Mouse (Mus musculus): ENCODE results near the gene Ebf1. TPM values are rescaled to one million over a fixed set of nuclear protein-coding genes. Genes with fewer than 3 reads are reported as not detected.

Gene Ebf1
- total and polyA plus RNA-seq, 3 experiments: 13.8 to 37.0 (median 25.3) TPM

- no peak for DNase-seq
Observed at GRCm38 (mm10) chr11:44954362-44954761, 337.2 kb downstream of the Ebf1 start.

DNA sequence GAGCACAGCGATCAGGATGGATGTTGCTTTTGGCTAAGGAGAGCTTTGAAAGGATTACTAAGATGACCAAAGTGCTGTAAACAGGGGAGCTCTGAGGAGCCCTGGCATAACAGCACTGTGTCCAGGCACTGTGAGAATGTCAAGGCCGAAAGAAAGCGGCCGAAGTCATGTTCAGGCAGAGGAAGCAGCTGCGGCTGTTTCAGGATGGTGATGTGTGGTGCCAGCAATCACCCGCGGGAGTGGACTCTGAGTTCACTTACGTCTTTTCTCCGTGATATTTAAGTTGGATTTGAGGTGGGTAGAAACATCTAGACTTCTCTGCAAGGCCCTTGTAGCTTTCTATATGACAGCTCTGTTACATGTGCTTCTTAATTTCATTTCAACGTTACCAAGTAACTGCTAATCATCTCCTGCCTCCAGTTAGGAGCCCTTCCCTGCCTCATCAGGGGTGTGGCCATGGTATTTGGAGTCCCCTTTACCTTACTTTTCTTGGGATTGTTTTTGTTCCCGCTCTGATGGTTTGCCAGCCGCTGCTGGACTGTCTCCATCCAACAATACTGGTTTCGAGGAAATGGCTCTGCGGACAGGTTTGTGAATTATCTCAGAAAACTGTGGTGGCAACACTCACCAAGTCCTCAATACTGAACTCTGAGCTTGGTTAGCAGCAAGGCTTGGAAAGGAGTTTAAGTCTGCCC, 345.8 kb downstream of the Ebf1 start:
- DNase-seq: peak; percentile 78

GRCm38 (mm10) chr11:44969011-44969410, 351.9 kb downstream of the Ebf1 start:
- no peak for DNase-seq

GRCm38 (mm10) chr11:44974271-44974670, 357.2 kb downstream of the Ebf1 start:
- DNase-seq: no peak

DNA sequence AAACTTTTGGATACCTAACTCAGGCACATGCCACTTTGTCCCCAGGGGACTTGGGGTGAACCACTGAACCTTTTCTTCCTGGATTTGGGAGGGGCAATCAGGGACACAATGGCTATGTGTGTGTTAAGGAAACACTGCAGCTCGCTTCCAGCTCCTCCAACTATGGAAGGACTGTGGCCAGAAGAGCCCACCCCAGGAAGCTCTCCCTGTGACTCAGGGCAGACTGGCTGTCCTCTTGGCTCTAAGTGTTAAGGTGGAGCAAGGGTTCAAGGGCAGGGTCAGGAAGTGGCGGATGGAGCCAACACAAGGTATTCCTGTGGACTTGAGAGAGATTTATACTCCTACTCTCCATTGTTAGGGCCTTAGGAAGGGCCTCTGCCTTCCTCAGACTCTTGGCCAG, 358.0 kb downstream of the Ebf1 start:
- DNase-seq: peak; percentile 75

GRCm38 (mm10) chr11:44976254-44976802, 359.2 kb downstream of the Ebf1 start:
- no peak for DNase-seq

GRCm38 (mm10) chr11:44977921-44978397, 360.8 kb downstream of the Ebf1 start:
- no peak for DNase-seq

DNA sequence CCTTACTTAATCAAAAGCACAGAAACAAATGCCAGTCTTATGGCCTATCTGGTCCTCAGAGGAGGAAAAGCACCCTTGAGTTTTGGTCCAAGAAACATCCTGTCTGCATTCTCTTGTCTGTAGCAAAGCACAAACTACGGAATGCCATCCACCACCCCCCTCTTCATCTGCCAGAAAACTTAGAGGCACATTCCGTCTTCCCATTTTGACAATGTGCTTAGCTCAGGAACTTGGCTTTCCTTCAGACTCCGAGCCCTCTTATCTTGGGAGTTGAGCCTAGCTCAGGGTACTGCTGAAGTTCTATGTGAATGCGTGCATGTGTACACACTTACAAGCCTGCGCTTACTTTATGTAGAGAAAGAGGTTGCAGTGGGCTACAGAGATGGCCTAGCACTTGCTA, 362.3 kb downstream of the Ebf1 start:
- DNase-seq: no peak

DNA sequence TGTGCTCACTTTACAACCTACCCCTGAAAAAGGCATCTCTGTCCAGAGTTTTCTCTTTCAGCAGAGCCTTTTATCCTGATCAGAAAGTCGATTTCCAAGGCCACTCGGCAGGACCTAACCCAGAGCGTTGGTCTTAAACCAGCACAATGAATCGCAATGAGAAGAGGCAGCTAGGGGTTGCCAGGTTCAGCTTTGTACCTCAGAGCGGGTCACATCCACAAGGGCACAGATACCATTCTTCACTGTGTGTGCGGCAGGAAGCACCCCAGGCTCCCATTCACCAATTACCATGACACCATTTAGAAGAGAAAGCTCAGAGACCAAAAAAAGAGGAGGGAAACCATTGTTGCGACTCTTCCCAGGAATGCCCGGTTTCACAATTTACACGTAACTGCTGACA, 365.1 kb downstream of the Ebf1 start:
- DNase-seq: no peak

- no peak for DNase-seq
Observed at GRCm38 (mm10) chr11:44983961-44984360, 366.8 kb downstream of the Ebf1 start.

DNA sequence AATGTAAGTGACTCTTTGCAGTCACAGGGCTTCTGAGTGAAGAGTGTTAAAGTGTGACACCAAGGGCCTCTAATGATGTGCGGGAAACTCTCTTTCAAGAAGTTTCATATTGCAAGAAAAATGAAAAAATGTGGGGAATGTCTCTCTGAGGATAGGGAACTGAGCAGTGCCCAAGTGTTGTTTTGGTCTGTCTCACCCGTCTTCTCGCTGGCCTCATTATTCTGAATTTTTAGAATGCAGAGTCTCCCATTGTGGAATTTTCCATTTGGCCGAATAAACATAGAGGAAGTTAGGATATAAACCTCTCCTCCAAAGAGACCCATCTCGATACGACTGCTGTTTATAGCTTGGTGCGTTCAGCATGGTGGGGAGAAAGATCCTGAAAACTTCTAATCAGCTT, 367.3 kb downstream of the Ebf1 start:
- no peak for DNase-seq

DNA sequence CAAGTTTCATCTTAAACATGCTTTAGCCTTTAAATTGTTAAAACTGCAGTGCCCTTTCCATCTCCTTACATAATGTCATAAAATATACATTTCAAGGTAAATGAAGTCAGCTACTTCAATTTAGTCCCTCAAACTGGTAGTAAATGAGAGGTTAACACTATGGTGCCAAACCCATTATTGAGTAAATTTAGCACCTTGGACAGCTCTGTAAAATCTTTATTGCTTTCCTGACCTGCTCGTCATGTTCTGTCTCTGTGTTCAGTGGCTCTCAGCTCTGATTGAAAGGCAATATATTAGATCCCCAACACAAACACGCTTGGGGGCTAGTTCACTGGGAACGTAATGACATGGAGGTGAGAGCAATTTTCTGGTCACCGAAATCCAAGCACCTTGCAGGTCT, 370.7 kb downstream of the Ebf1 start:
- DNase-seq: no peak

DNA sequence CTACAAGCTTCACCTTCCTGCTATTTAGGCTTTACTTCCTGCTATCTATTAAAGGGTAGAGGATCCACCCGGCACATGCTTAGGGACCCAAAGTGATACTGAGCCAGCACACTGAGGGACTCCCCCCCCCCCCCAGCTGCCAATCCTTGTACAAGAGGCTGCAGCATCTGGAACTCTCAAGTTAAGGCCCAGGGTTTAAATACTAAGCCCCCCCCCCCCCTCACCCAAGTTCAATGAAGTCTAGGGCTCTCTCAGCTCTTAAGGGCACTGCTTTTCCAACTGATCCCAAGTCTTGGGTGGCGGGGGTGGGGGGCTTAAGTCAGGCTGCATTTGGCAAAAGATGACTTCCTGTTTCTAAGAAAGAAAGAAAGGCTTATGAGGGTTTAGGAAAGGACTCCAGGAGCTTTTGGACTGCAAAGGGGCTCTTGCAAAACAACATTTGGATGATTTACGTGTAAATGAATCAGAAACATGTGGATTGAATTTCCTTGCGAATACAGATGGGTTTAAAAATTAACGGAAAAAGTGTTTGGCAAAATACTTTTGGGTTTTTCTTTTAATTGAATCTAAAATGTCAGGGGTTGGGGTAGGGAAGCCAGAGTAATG, 385.7 kb downstream of the Ebf1 start:
- no peak for DNase-seq

DNA sequence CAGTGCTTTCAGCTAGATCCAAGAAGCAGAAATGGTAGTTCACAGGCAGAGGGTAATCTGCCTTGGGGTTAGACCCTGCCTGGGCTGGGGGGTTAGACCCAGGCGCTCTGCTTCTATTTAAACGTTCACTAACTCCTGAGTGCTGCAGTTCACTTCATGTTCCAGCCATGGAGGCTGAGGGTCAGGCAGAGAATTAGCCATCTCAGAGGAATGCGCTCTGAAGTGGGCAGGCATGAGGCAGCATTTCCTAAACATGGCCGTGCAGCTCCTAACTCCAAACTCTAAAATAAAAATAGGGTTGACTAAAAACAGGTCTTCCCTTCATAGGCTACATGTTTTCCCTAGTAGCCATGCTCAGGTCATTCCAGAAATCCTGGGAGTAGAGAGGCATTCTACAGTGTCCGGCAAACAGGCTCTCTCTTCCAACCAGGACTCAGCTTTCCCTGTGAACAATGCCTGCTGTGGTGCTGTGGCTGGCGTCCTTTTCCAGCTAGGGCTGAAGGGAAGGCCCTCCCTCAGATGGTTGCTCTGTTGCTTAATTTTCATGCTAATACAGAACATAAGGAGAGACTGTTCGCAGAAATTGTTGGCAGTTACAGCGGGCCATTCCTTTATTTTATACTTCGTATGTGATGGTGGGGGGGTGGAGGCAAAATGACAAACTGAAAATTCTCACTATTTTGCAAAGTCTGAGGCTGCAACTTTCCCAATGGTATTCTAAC, 386.8 kb downstream of the Ebf1 start:
- no peak for DNase-seq

- no peak for DNase-seq
Observed at GRCm38 (mm10) chr11:45007311-45007710, 390.2 kb downstream of the Ebf1 start.

DNA sequence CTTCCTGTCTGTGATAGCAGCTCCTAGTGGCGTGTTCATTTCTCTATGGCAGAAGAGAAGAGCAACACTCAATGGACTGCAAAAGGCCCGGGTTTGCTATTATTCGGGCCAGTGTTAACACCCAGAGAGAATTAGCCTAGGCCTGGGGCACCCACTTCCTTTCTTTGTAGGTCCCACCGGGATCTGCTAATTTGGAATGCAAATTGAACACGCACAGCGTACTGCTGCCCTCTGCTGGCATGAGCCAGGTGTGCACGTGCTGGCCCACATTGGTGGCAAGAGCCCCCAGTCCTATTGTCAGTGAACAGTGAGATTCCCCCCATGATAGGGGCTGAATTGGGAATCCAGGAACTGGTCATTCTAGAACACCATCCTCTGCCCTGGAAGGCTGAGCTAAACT, 391.0 kb downstream of the Ebf1 start:
- peak; percentile 78 for DNase-seq

- no peak for DNase-seq
Observed at GRCm38 (mm10) chr11:45008760-45009159, 391.6 kb downstream of the Ebf1 start.

DNA sequence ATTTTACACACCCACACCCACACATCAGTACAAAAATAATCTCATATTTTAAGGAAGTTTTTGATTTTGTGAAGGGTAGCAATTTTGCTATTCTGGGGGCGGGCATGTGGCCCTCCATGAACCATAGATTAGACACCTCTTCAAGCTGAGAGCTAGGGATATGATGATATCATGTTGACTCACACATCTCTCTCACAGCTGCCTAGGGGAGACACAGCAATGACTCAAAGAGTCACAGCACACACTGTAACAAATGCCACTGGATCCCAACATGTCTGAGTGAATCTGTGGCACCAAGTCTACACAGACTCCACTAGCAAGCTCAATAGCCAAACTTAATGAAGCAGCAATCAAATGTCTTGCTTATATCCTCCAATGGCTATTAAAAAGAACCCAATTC, 395.0 kb downstream of the Ebf1 start:
- no peak for DNase-seq

GRCm38 (mm10) chr11:45017493-45017892, 400.4 kb downstream of the Ebf1 start:
- no peak for DNase-seq

DNA sequence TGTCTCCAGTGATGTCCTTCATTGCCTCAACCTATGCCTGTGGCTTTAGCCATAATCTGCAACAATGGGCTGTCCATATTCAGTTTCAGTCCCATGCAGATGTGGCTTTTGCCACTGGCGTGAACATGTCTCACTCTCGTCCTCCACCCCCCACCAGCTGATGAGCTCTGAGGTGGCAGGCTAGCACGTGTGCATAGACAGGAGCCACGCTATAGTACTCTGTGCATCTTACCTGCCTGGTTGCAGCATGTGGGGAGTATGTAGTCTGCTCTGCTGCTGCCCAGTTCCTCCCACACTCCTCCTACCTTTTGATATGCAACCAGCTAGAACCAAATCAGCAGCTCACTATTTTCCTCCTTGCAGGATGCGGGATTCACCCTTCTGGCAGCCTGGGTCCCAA, 408.9 kb downstream of the Ebf1 start:
- DNase-seq: no peak

DNA sequence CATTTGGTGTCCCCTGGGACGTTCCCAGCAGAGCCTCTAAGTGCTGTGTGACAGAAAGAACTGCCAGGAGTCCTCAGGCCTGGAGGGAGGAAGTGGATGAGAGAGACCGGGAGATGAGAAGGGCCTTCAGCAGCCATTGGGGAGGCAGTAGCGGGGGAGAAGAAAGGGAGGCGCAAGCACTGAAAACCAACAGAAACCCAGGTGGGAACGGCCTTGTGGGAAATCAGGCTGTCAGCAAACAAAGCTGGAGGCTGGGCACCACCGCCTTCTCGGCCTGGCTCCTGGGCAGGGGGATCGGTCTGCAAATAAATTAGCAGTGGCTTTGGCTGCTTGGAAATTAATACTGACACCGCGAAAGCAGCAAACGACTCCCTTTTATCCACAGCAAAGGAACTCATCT, 409.6 kb downstream of the Ebf1 start:
- no peak for DNase-seq

DNA sequence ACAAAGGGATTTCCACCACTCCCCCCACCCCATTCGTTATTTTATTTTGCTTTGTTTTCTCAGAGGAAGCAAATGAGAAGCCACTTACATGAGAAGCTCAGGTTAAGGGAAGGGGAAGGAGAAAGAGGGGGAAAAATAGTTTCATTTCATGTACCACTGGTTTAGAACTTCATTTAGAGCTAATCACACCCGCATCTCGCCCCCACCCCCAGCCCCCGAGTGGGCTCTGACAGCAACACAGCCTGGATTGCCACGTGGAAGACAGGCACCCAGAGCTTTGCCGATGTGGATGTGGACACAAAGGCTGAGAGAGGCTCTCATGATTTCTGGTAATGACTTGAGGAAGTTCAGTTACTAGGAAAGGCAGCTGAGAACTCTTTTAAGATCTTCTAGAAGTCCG, 410.0 kb downstream of the Ebf1 start:
- no peak for DNase-seq

Measured in adrenal gland, adult 2 months (tissue).